ENCODE assay signal across 21 mouse cellular contexts in genomic region chr10:86781641-86782040, GRCm38 (mm10). TPM values are rescaled to one million over a fixed set of nuclear protein-coding genes. Genes with fewer than 3 reads are reported as not detected.
DNase-seq lines count a peak whose midpoint lies in the region; ATAC-seq and TF ChIP-seq lines count a peak whose summit lies in the region.
"Had no signal": no experiment of that assay in that cellular context is flagged by ENCODE, and none has a peak within 500 bp of the region (broad histone marks: within the 10 kb centered on the region; RNA-seq: fewer than 3 reads in every experiment).

No protein-coding gene starts in this region.

- ATAC-seq in forebrain, postnatal 0 days = no peak
- no peak for ATAC-seq in forebrain, embryonic 15.5 days (replicated peaks)
- ATAC-seq in embryonic facial prominence, embryonic 14.5 days (ENCODE audit: low read depth) = no peak
- no peak for ATAC-seq in midbrain, postnatal 0 days (ENCODE audit: low FRiP score)

- no peak overlapping the region for H3K4me3 ChIP-seq in forebrain, postnatal 0 days (ENCODE audit: low read depth, low read length)
- H3K4me3 ChIP-seq in forebrain, embryonic 15.5 days = no peak overlapping the region
- peak overlapping the region; percentile 22; the same call in 1 of the 2 replicates for H3K4me3 ChIP-seq in layer of hippocampus, adult 2 months
- H3K4me3 ChIP-seq in embryonic facial prominence, embryonic 14.5 days (ENCODE audit: low read depth, low read length) = no peak overlapping the region
- H3K4me3 ChIP-seq in midbrain, postnatal 0 days (ENCODE audit: low read depth, low read length) = no peak overlapping the region
- H3K4me3 ChIP-seq: embryonic facial prominence, embryonic 15.5 days; limb, embryonic 15.5 days had no signal

- 29% methylated on average over 5 of the region's 5 CpGs for WGBS in forebrain, postnatal 0 days
- 34% methylated on average over 5 of the region's 5 CpGs for WGBS in forebrain, embryonic 15.5 days
- 37% methylated on average over 5 of the region's 5 CpGs for WGBS in embryonic facial prominence, embryonic 14.5 days
- 34% methylated on average over 5 of the region's 5 CpGs for WGBS in midbrain, postnatal 0 days

- DNase-seq in forebrain, postnatal 0 days = no peak
- DNase-seq in layer of hippocampus, adult 2 months (ENCODE audit: low spot score in 2 of 2) = peak in 1 of 2 experiments; percentile 7
- DNase-seq in layer of hippocampus, adult 9-11 months = no peak
- DNase-seq in embryonic facial prominence, embryonic 14.5 days (ENCODE audit: low spot score) = no peak
- DNase-seq in midbrain, postnatal 0 days (ENCODE audit: low spot score) = no peak
- no peak for DNase-seq in retina, postnatal 1 day
- no peak for DNase-seq in T-cell, adult 2 months (ENCODE audit: low spot score)
- DNase-seq: adrenal gland, adult 2 months; B cell, adult 2 months; cerebellum, adult 2 months; gastrocnemius, postnatal 36 days; lung, adult 18-20 months; thymus, adult 2 months had no signal

- H3K27ac ChIP-seq in forebrain, postnatal 0 days (ENCODE audit: low read depth, low read length) = no peak overlapping the region
- H3K27ac ChIP-seq in forebrain, embryonic 15.5 days (replicated peaks) = no peak overlapping the region
- H3K27ac ChIP-seq in layer of hippocampus, adult 2 months = no peak overlapping the region
- H3K27ac ChIP-seq in embryonic facial prominence, embryonic 14.5 days (replicated peaks; ENCODE audit: low read depth, low read length) = no peak overlapping the region
- H3K27ac ChIP-seq in midbrain, postnatal 0 days (ENCODE audit: low read depth, low read length) = no peak overlapping the region
- H3K27ac ChIP-seq: embryonic facial prominence, embryonic 15.5 days; limb, embryonic 15.5 days had no signal

- no peak overlapping the region for H3K9ac ChIP-seq in forebrain, postnatal 0 days
- H3K9ac ChIP-seq in forebrain, embryonic 15.5 days (replicated peaks) = no peak overlapping the region
- H3K9ac ChIP-seq in embryonic facial prominence, embryonic 14.5 days (ENCODE audit: low read depth, low read length) = no peak overlapping the region
- no peak overlapping the region for H3K9ac ChIP-seq in midbrain, postnatal 0 days (replicated peaks; ENCODE audit: low read length, poor library complexity, severe bottlenecking)
- H3K9ac ChIP-seq: embryonic facial prominence, embryonic 15.5 days; limb, embryonic 15.5 days had no signal

- H3K4me1 ChIP-seq in forebrain, postnatal 0 days (ENCODE audit: insufficient read depth) = 0 out of 2 replicates have a peak, but pooled peaks cover 5% of the 10 kb centered on the region
- H3K4me1 ChIP-seq in forebrain, embryonic 15.5 days = peaks cover 36% of the 10 kb centered on the region
- peaks cover 7% of the 10 kb centered on the region; the same call in 1 of the 2 replicates for H3K4me1 ChIP-seq in embryonic facial prominence, embryonic 14.5 days (ENCODE audit: control insufficient read depth, insufficient read depth, low read length)
- peaks cover 8% of the 10 kb centered on the region; the same call in 1 of the 2 replicates for H3K4me1 ChIP-seq in midbrain, postnatal 0 days (ENCODE audit: insufficient read depth, low read length)

- H3K27me3 ChIP-seq in forebrain, postnatal 0 days (ENCODE audit: insufficient read depth, low read length) = no peaks in the 10 kb centered on the region
- H3K27me3 ChIP-seq in forebrain, embryonic 15.5 days = no peaks in the 10 kb centered on the region
- H3K27me3 ChIP-seq in embryonic facial prominence, embryonic 14.5 days (replicated peaks; ENCODE audit: control insufficient read depth, insufficient read depth, low read length) = no peaks in the 10 kb centered on the region
- H3K27me3 ChIP-seq in midbrain, postnatal 0 days (ENCODE audit: insufficient read depth, low read length) = no peaks in the 10 kb centered on the region
- H3K27me3 ChIP-seq: embryonic facial prominence, embryonic 15.5 days had no signal

- no peaks in the 10 kb centered on the region for H3K36me3 ChIP-seq in forebrain, postnatal 0 days (ENCODE audit: insufficient read depth)
- H3K36me3 ChIP-seq in forebrain, embryonic 15.5 days = no peaks in the 10 kb centered on the region
- H3K36me3 ChIP-seq in embryonic facial prominence, embryonic 14.5 days (ENCODE audit: control insufficient read depth, insufficient read depth, low read length) = no peaks in the 10 kb centered on the region
- no peaks in the 10 kb centered on the region for H3K36me3 ChIP-seq in midbrain, postnatal 0 days (ENCODE audit: insufficient read depth, low read length)
- H3K36me3 ChIP-seq: embryonic facial prominence, embryonic 15.5 days; limb, embryonic 15.5 days had no signal

- H3K9me3 ChIP-seq in forebrain, postnatal 0 days (ENCODE audit: low read length) = no peaks in the 10 kb centered on the region
- no peaks in the 10 kb centered on the region for H3K9me3 ChIP-seq in forebrain, embryonic 15.5 days
- no peaks in the 10 kb centered on the region for H3K9me3 ChIP-seq in embryonic facial prominence, embryonic 14.5 days (ENCODE audit: control insufficient read depth, low read length)
- no peaks in the 10 kb centered on the region for H3K9me3 ChIP-seq in midbrain, postnatal 0 days (ENCODE audit: low read length)
- H3K9me3 ChIP-seq: embryonic facial prominence, embryonic 15.5 days; limb, embryonic 15.5 days had no signal

- TF ChIP-seq CTCF in forebrain, postnatal 0 days (IDR thresholded peaks at IDR 0.05; ENCODE audit: low read depth) = no peak
- no peak for TF ChIP-seq CTCF in layer of hippocampus, adult 2 months (conservative IDR thresholded peaks at IDR 0.05)
- no peak for TF ChIP-seq CTCF in midbrain, postnatal 0 days (IDR thresholded peaks at IDR 0.05)

- 0 out of 2 replicates have a peak overlapping the region, but pooled peaks have one; percentile 13 for H3K4me2 ChIP-seq in forebrain, postnatal 0 days (ENCODE audit: low read depth)
- H3K4me2 ChIP-seq in forebrain, embryonic 15.5 days (replicated peaks) = no peak overlapping the region; the same call in 1 of the 2 replicates
- 0 out of 2 replicates have a peak overlapping the region, but pooled peaks have one; percentile 1 for H3K4me2 ChIP-seq in embryonic facial prominence, embryonic 14.5 days (ENCODE audit: low read depth, low read length)
- peak overlapping the region; percentile 1 for H3K4me2 ChIP-seq in midbrain, postnatal 0 days (ENCODE audit: low read depth, low read length, poor library complexity, severe bottlenecking)
- H3K4me2 ChIP-seq: embryonic facial prominence, embryonic 15.5 days; limb, embryonic 15.5 days had no signal

RNA-seq across cellular contexts. Expression of gene Nt5dc3, which starts 2.8 kb away (rescaled TPM):
- total RNA-seq in forebrain, postnatal 0 days (2014; rRNA removed) = 30.2 and 42.2 TPM in 2 replicates
- 7.2 and 9.3 TPM in 2 replicates for polyA plus RNA-seq in forebrain, postnatal 0 days (2015; fragmentation: Nextera tagmentation; extraction: Ambion mirVana)
- 6.6 and 6.7 TPM in 2 replicates for polyA plus RNA-seq in forebrain, embryonic 15.5 days (2015; fragmentation: Nextera tagmentation; extraction: Ambion mirVana)
- 100 to 1,000 TPM; 126 to 148 TPM for total RNA-seq in layer of hippocampus, adult 2 months (2021)
- polyA plus RNA-seq in embryonic facial prominence, embryonic 14.5 days (2014; fragmentation: Nextera tagmentation; extraction: Ambion mirVana) = 2.3 TPM in 2 replicates
- total RNA-seq in midbrain, postnatal 0 days (2014; rRNA removed) = 56.2 and 70.5 TPM in 2 replicates
- polyA plus RNA-seq in midbrain, postnatal 0 days (2015; fragmentation: Nextera tagmentation; extraction: Ambion mirVana) = 11.9 and 13.2 TPM in 2 replicates

RNA-seq across cellular contexts. Expression of gene Gm49358, which starts 17.9 kb away (rescaled TPM):
- total RNA-seq in forebrain, postnatal 0 days (2014; rRNA removed) = 8.1 and 14.7 TPM in 2 replicates
- polyA plus RNA-seq in forebrain, postnatal 0 days (2015; fragmentation: Nextera tagmentation; extraction: Ambion mirVana) = not detected in 2 replicates
- not detected in 2 replicates for polyA plus RNA-seq in forebrain, embryonic 15.5 days (2015; fragmentation: Nextera tagmentation; extraction: Ambion mirVana)
- total RNA-seq in layer of hippocampus, adult 2 months (2021) = 10 to 100 TPM; 42.5 to 54.0 TPM
- polyA plus RNA-seq in embryonic facial prominence, embryonic 14.5 days (2014; fragmentation: Nextera tagmentation; extraction: Ambion mirVana) = not detected in 2 replicates
- not detected in 2 replicates for total RNA-seq in midbrain, postnatal 0 days (2014; rRNA removed)
- polyA plus RNA-seq in midbrain, postnatal 0 days (2015; fragmentation: Nextera tagmentation; extraction: Ambion mirVana) = not detected in 2 replicates
- total RNA-seq: common myeloid progenitor, adult 5-6 weeks had no signal
- polyA plus RNA-seq: adrenal gland, adult 2 months; cerebellum, adult 2 months; embryonic facial prominence, embryonic 15.5 days; frontal cortex, adult 2 months; heart, embryonic 14.5 days; intestine, embryonic 14.5 days; kidney, embryonic 16.5 days; limb, embryonic 15.5 days; thymus, adult 2 months had no signal
